Mouse (Mus musculus) lung, embryonic 16.5 days (tissue): ENCODE measurements around the gene Ptpn14. TPM values are rescaled to one million over a fixed set of nuclear protein-coding genes. Genes with fewer than 3 reads are reported as not detected.

ENCODE experiments used
- ATAC-seq: fragments of 200-750 bp; cut with Nextera tagmentation; 2 replicates; pipeline ENCODE4 v1.8.0; 2017; ENCODE audit warnings: low read depth, mild to moderate bottlenecking, moderate library complexity
- H3K27ac ChIP-seq: fragments of 300-500 bp; sonication (generic); 2 replicates; pipeline ENCODE4 v1.5.1; 2014; ENCODE audit warnings: mild to moderate bottlenecking, control low read depth, low read length
- H3K27me3 ChIP-seq: fragments of 300-500 bp; sonication (generic); 2 replicates; pipeline ENCODE4 v1.6.1; 2014; ENCODE audit warnings: low read depth, low read length, mixed read lengths; ENCODE audit not compliant: control insufficient read depth, insufficient read depth
- H3K36me3 ChIP-seq: fragments of 300-500 bp; sonication (generic); 2 replicates; pipeline ENCODE4 v1.6.1; 2014; ENCODE audit warnings: low read length; ENCODE audit not compliant: control insufficient read depth, insufficient read depth
- H3K4me1 ChIP-seq: fragments of 300-500 bp; sonication (generic); replicated peaks from 2 replicates; pipeline ENCODE4 v1.6.1; 2014; ENCODE audit warnings: low read length, mixed read lengths; ENCODE audit not compliant: control insufficient read depth, insufficient read depth
- H3K4me2 ChIP-seq: fragments of 300-500 bp; sonication (generic); 2 replicates; pipeline ENCODE4 v1.6.1; 2014; ENCODE audit warnings: low read depth, low read length, control low read depth
- H3K4me3 ChIP-seq: fragments of 300-500 bp; sonication (generic); 2 replicates; pipeline ENCODE4 v1.5.1; 2014; ENCODE audit warnings: mild to moderate bottlenecking, low read length, control low read depth
- H3K9ac ChIP-seq: fragments of 300-500 bp; sonication (generic); 2 replicates; pipeline ENCODE4 v1.6.1; 2014; ENCODE audit warnings: low read length, control low read depth
- H3K9me3 ChIP-seq: fragments of 300-500 bp; sonication (generic); 2 replicates; pipeline ENCODE4 v1.6.1; 2016; ENCODE audit warnings: low read length; ENCODE audit not compliant: control insufficient read depth
- WGBS: fragments of 180-500 bp; shearing (Covaris S2); extraction: QIAGEN DNeasy Blood & Tissue Kit; methylation state at CpG from one replicate; pipeline ENCODE4 v1.1.7; 2014; 5-methylcytosine and 5-hydroxymethylcytosine counted together
- polyA plus RNA-seq: library from polyadenylated mRNA; unstranded; fragments of >200 nt; fragmentation: Nextera tagmentation; extraction: Ambion mirVana; gene quantifications from 2 replicates; pipeline ENCODE4 v1.2.1, GENCODE M21; 2015

Gene Ptpn14
- polyA plus RNA-seq, 1 experiment from 2014 or later = 7.9 TPM

DNA sequence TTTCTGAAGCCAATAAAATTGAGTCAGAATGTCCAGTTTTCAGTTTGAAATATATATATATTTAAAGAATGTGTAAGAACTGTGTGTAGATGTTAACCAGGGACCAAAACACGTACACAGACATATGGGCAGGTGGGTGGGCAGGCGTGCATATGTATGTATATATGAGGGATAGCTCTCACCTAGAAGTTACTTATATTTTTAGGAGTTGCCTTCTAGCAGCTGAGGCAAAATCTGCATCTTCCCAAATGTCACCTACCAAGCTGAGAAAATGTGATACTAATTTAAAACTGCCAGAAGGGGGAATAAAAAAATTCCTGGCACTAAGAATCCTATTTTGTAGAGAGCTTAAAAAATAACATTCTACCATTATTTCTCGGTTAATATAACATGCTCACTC lies 191.7 kb downstream of the Ptpn14 start:
- ATAC-seq = no peak
- H3K4me1 ChIP-seq = peaks cover 16% of the 10 kb centered on the region
- no peaks in the 10 kb centered on the region for H3K27me3 ChIP-seq
- no peak overlapping the region for H3K4me2 ChIP-seq
- H3K36me3 ChIP-seq = no peaks in the 10 kb centered on the region
- no peak overlapping the region for H3K4me3 ChIP-seq
- no peak overlapping the region for H3K27ac ChIP-seq
- 87% methylated on average over 3 of the region's 3 CpGs for WGBS
- no peak overlapping the region for H3K9ac ChIP-seq
- H3K9me3 ChIP-seq = no peaks in the 10 kb centered on the region

DNA sequence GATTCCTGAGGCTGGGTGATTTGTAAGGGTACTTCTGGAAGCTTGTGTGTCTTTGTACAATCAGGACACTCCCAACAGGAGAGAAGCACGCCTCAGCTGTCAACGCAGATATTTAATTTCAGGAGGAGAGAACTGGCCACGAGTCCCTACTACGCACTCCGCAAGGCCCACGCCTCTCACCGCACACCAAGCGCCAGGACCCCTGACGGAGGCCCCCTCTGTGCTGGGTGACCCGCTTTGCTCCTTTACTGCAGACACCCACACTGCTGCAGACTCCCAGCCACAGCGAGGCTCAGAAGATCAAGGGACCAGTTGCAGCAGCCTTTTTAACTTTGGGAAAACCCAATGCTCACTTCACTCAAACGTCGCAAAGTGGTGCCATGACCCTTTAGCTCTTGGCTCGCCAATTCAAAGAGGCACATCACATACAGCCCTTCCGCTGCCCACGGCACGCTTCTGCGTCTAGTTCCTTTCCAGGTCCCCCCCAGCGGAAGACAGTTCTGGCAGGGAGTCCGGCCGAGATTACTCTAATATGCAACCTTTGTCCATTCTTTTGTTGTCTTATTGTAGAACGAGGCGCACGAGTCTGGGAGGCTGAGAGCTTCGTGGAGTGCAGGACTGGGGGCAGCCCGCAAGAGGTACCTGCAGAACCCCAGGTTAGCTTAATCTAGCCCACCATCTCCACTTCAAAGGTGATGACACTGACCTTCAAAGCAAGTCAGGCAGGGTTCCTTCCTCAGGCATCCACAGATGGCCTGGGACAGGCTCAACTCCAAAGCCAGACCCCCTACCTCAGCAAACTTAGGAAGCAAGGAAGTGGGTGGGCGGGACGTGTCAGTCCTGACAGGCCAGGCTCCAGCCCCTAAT lies 192.9 kb downstream of the Ptpn14 start:
- Histone ChIP-seq H3K27ac (no peak overlapping the region), H3K36me3 (no peaks in the 10 kb centered on the region), H3K9ac (peak overlapping the region; percentile 82), H3K9me3 (no peaks in the 10 kb centered on the region), H3K27me3 (no peaks in the 10 kb centered on the region), H3K4me1 (peaks cover 14% of the 10 kb centered on the region), H3K4me2 (peak overlapping the region; percentile 95), H3K4me3 (peak overlapping the region; percentile 79)
- 39% methylated on average over 28 of the region's 28 CpGs for WGBS
- ATAC-seq = peak; percentile 26; the same call in 1 of the 2 replicates

DNA sequence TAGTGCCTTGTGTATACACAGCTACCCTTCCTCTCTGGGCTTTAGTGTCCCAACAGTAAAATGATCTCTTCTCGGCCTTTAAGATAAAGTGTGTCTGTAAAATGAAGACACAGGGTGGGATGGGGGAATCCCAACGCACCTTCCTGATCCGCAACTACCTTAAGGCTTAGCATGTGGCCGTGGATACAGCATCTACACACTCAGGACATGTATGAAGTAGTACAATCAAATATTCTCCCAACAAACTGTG lies 193.4 kb downstream of the Ptpn14 start:
- Histone ChIP-seq H3K36me3 (no peaks in the 10 kb centered on the region), H3K27me3 (no peaks in the 10 kb centered on the region), H3K9ac (peak overlapping the region; percentile 82), H3K27ac (peak overlapping the region; percentile 65; the same call in 1 of the 2 replicates), H3K4me1 (peaks cover 14% of the 10 kb centered on the region), H3K4me2 (peak overlapping the region; percentile 95), H3K4me3 (peak overlapping the region; percentile 79), H3K9me3 (no peaks in the 10 kb centered on the region)
- no peak for ATAC-seq
- WGBS = 1% methylated on average over 4 of the region's 4 CpGs

DNA sequence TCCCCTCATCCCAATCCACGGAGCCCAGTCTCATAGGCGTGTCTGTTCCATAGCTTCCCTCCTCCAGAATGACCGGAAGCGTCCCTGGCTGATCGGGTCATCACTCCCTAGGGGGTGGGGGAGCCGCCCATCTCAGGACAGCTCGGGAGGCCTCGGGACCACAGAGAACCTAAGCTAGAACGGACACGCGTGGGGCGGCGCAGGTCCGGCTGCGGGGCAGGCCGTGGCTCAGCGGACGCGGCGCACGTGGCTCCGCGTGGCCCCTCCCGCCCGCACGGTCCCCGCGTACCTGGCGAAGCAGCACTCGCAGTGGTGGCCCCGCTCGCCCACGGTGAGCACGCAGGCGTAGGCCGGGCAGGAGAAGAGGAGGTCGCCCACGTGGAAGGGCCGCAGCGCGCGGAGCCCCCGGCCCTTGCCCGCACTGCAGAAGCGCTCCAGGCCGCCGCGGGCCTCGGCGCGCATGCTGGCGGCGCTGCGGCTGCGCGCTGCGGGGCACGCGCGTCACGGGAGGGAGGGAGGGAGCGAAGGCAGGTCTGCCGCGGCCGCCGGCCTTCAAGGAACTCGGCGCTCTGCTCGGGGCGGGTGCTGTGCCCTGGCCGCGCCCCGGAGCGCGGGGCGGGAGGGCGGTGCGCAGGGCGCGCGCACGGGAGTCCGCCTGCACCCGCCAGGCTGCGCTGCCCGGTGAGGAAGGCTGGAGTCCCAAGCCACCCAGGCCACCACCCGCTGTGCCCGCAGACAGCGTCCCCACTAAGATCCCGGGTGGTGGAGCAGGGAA lies 193.9 kb downstream of the Ptpn14 start, which contains the start of gene Smyd2:
Gene Smyd2, minus strand, starts transcription at position 546 of the 775 bp plus-strand sequence.
- Histone ChIP-seq H3K4me3 (peak within 1 kb of the TSS; percentile 79), H3K4me2 (peak within 1 kb of the TSS; percentile 95), H3K9me3 (no peaks in the 10 kb centered on the region), H3K4me1 (peaks cover 14% of the 10 kb centered on the region), H3K9ac (peak within 1 kb of the TSS; percentile 82), H3K36me3 (no peaks in the 10 kb centered on the region), H3K27me3 (no peaks in the 10 kb centered on the region), H3K27ac (peak within 1 kb of the TSS; percentile 65)
- ATAC-seq = peak; percentile 97
- under 1% methylated on average over 44 of the region's 90 CpGs for WGBS

DNA sequence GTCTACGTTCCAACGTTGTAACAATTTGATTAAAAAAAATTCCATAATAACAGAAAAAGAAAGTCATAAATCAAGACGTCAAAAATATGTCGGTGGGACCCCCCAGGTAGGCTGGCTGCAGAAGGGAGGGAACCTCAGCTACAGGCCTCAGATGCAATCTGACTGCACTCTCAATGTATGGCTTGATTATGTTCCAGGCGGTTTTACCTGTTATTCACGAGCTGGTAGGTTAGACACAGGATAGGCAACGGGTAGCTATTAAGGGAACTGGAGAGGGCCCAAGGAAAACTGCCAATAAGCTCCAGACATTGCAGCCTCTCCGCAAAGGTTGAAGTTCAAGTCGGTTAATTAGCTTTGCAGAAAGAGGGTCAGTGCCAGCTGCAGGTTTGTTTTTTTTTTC lies 194.7 kb downstream of the Ptpn14 start:
- Histone ChIP-seq H3K36me3 (no peaks in the 10 kb centered on the region), H3K27ac (no peak overlapping the region), H3K9me3 (no peaks in the 10 kb centered on the region), H3K27me3 (no peaks in the 10 kb centered on the region), H3K9ac (peak overlapping the region; percentile 82), H3K4me2 (peak overlapping the region; percentile 95), H3K4me1 (peaks cover 14% of the 10 kb centered on the region), H3K4me3 (peak overlapping the region; percentile 79)
- ATAC-seq = no peak
- WGBS = 22% methylated on average over 9 of the region's 9 CpGs

DNA sequence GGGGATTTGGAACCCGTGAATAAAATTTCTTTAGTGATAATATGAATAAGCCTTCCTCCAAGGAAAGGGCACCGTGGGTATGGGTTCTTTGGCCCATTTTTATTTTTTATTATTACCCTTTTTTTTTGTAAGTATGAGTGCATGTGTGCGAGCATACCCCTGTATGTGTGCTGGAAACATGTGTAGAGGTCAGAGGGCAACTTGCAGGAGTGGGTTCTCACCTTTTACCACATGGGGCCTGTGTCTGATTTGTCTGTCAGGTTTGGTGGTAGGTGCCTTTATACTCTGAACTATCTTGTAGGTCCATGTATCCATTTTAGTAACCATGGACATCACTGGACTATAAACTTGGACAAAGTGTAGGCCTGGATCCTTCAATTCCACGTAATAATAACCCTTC lies 195.1 kb downstream of the Ptpn14 start:
- Histone ChIP-seq H3K4me2 (no peak overlapping the region), H3K4me3 (no peak overlapping the region), H3K9me3 (no peaks in the 10 kb centered on the region), H3K9ac (no peak overlapping the region), H3K4me1 (peaks cover 14% of the 10 kb centered on the region), H3K36me3 (no peaks in the 10 kb centered on the region), H3K27me3 (no peaks in the 10 kb centered on the region), H3K27ac (no peak overlapping the region)
- ATAC-seq = no peak
- 80% methylated on average over 4 of the region's 4 CpGs for WGBS

DNA sequence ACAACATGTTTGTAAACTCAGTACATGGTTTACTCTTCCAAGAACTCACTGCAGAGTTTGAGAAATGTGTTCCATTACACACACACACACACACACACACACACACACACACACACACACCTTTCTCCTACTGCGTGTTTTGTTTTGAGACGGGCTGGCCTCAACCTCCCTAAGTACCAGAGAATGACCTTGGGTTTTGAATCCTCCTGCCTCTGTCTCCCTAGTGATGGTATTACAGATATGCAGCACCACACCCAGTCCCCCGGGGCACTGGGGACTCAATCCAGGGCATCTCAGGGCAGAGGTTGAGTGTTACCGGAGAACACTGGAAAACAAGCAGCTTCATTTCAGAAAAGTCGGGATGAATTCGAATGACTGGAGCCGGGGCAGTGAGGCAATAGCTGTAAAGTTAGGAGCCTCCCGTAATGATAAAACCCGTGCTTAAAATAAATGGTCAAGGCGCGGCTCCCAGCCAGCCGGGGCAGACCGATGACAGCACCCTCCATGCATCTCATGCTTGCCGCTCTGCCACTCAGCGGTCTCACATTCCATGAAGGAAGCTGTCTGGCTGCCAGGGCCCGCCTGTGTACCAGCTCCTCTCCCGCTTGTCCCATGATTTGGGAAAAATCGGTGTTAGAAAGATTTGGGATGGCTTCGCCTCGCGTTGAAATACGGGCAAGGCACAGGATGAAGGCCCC lies 196.0 kb downstream of the Ptpn14 start:
- ATAC-seq = no peak
- H3K4me2 ChIP-seq = no peak overlapping the region
- peaks cover 14% of the 10 kb centered on the region for H3K4me1 ChIP-seq
- H3K9me3 ChIP-seq = no peaks in the 10 kb centered on the region
- no peak overlapping the region for H3K9ac ChIP-seq
- H3K4me3 ChIP-seq = no peak overlapping the region
- no peaks in the 10 kb centered on the region for H3K36me3 ChIP-seq
- H3K27ac ChIP-seq = no peak overlapping the region
- no peaks in the 10 kb centered on the region for H3K27me3 ChIP-seq
- WGBS = 73% methylated on average over 22 of the region's 22 CpGs

DNA sequence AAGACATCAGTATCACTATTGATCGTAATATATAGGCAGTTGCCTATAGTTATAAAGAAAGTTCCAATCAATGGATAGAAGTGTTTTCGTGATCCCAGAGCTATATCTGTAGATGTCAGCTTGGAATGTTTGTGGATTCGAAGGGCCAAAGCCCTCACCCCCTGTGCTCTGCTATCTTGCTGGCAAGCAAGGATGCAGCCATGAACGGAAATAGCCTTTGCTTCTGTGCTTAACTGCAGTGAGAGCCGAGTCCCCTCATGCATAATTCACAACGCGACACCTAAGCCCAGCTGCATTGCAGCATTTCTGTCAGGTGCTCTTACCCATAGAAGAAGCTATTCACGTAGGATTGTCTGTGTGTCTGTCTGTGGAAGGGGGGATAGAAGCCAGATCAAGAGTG lies 198.2 kb downstream of the Ptpn14 start:
- WGBS = 67% methylated on average over 8 of the region's 8 CpGs
- Histone ChIP-seq H3K4me1 (peaks cover 5% of the 10 kb centered on the region), H3K4me3 (no peak overlapping the region), H3K27ac (no peak overlapping the region), H3K9me3 (no peaks in the 10 kb centered on the region), H3K4me2 (no peak overlapping the region), H3K36me3 (no peaks in the 10 kb centered on the region), H3K27me3 (no peaks in the 10 kb centered on the region), H3K9ac (no peak overlapping the region)
- no peak for ATAC-seq
